9 mouse cellular contexts compared by ENCODE assay signal in the genomic region with DNA sequence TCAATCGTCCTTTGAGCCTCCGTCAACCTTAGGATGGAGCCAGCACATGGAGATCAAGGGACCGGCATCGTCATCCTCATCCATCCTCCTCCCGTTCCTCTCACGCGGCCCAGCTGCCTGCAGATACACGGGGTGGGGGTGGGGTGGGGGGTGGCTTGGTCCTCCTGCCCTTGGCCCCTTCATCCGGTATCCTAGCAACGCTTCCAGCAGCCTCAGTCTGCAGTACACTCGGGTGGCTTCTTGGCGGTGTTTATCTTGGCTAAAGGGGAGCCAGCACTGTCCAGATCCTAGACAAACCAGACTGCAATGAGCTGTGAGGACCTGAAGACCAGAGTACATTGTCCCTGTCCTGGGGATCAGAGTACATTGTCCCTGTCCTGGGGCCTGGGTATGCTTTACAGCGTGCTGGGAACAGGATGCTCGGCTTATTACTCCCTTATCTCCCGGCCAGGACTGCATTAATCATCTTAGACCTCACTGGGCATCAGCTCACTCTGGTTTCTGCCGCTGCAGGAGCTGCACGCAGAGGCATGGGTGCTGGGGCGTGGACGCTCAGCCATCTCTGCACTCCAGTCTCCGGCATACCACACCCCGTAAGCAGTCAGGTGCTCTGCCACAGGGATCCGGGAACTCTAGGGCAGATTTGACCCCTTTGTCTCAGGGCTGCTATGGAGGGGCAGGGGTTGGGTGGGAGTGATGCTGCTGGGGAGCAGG.
A peak's percentile ranks its signal among the peaks of the same experiment; 100 is the strongest.
DNase-seq lines count a peak whose midpoint lies in the region; ATAC-seq and TF ChIP-seq lines count a peak whose summit lies in the region.
"Had no signal": no experiment of that assay in that cellular context is flagged by ENCODE, and none has a peak within 500 bp of the region (broad histone marks: within the 10 kb centered on the region; RNA-seq: fewer than 3 reads in every experiment).

No protein-coding gene starts in this region.

- WGBS in midbrain, embryonic 13.5 days = 10% methylated on average over 22 of the region's 22 CpGs

- DNase-seq in cerebellum, adult 11 months = peak; percentile 3
- DNase-seq in cerebellum, adult 8-10 months = no peak
- peak; percentile 88 for DNase-seq in brain, embryonic 14.5 days (ENCODE audit: low read depth)
- DNase-seq in frontal cortex, postnatal 36 days (ENCODE audit: low spot score in 2 of 2) = peak; percentile 8 to 12
- no peak for DNase-seq in yolk sac, embryonic 10.5 days (ENCODE audit: low spot score)
- no peak for DNase-seq in ovary, postnatal 10 days (ENCODE audit: low spot score)

- peak; percentile 92 for ATAC-seq in midbrain, embryonic 13.5 days
- no peak for ATAC-seq in CD4-positive, CD25-positive, alpha-beta regulatory T cell, adult 4 months

- H3K4me1 ChIP-seq in midbrain, embryonic 13.5 days (replicated peaks) = peaks cover 42% of the 10 kb centered on the region
- H3K4me1 ChIP-seq: liver, embryonic 15.5 days had no signal

- no peak overlapping the region; the same call in 1 of the 2 replicates for H3K4me3 ChIP-seq in midbrain, embryonic 13.5 days (replicated peaks)
- H3K4me3 ChIP-seq: liver, embryonic 15.5 days had no signal

- no peaks in the 10 kb centered on the region for H3K36me3 ChIP-seq in midbrain, embryonic 13.5 days
- H3K36me3 ChIP-seq: liver, embryonic 15.5 days had no signal

- H3K27ac ChIP-seq in midbrain, embryonic 13.5 days = peak overlapping the region; percentile 92
- H3K27ac ChIP-seq: liver, embryonic 15.5 days had no signal

- no peak for TF ChIP-seq CTCF in brain, embryonic 14.5 days (IDR thresholded peaks at IDR 0.05; ENCODE audit: borderline replicate concordance, extremely low read depth, insufficient read depth, insufficient read length)

- TF ChIP-seq POLR2A in brain, embryonic 14.5 days (IDR thresholded peaks at IDR 0.05; ENCODE audit: borderline replicate concordance, extremely low read depth, insufficient read depth, insufficient read length, poor library complexity, severe bottlenecking) = no peak

- H3K9ac ChIP-seq in midbrain, embryonic 13.5 days (replicated peaks) = peak overlapping the region; percentile 47
- H3K9ac ChIP-seq: liver, embryonic 15.5 days had no signal

- peak overlapping the region; percentile 36 for H3K4me2 ChIP-seq in midbrain, embryonic 13.5 days (replicated peaks)
- H3K4me2 ChIP-seq: liver, embryonic 15.5 days had no signal

- H3K9me3 ChIP-seq in midbrain, embryonic 13.5 days = no peaks in the 10 kb centered on the region

- no peaks in the 10 kb centered on the region for H3K27me3 ChIP-seq in midbrain, embryonic 13.5 days
- H3K27me3 ChIP-seq: liver, embryonic 15.5 days had no signal

Comparison
In these comparisons a context has a peak if more than half of its experiments do, and no peak if none do; other contexts are left out.
1. DNase-seq: peak in cerebellum, adult 11 months (single experiment), brain, embryonic 14.5 days (single experiment) and frontal cortex, postnatal 36 days (2 of 2); none in cerebellum, adult 8-10 months (single experiment), yolk sac, embryonic 10.5 days (single experiment) and ovary, postnatal 10 days (single experiment).